Mouse (Mus musculus) kidney, embryonic 14.5 days (tissue): ENCODE measurements at regions not wholly inside any gene's neighbourhood (a gene's known extent, or its start where the extent isn't known, plus 50 kb on each side); places are given as distances from the start of the nearest gene placed in this dataset.

ENCODE experiments used
- ATAC-seq: fragments of 200-750 bp; cut with Nextera tagmentation; 2 replicates; pipeline ENCODE4 v1.8.0; 2017; ENCODE audit warnings: moderate number of reproducible peaks, mild to moderate bottlenecking, moderate TSS enrichment, moderate library complexity; ENCODE audit not compliant: low FRiP score, low TSS enrichment
- H3K27ac ChIP-seq: fragments of 300-500 bp; sonication (generic); 2 replicates; pipeline ENCODE4 v1.5.1; 2014; ENCODE audit warnings: low read depth, mild to moderate bottlenecking, low read length, moderate library complexity, mixed read lengths
- H3K27me3 ChIP-seq: fragments of 300-500 bp; sonication (generic); 2 replicates; pipeline ENCODE4 v1.6.1; 2014; ENCODE audit warnings: mild to moderate bottlenecking, low read length; ENCODE audit not compliant: control insufficient read depth, insufficient read depth
- H3K36me3 ChIP-seq: fragments of 300-500 bp; sonication (generic); 2 replicates; pipeline ENCODE4 v1.6.1; 2014; ENCODE audit warnings: low read length, mixed read lengths; ENCODE audit not compliant: control insufficient read depth, insufficient read depth
- H3K4me1 ChIP-seq: fragments of 300-500 bp; sonication (generic); 2 replicates; pipeline ENCODE4 v1.6.1; 2014; ENCODE audit warnings: low read length, mixed read lengths; ENCODE audit not compliant: control insufficient read depth, insufficient read depth
- H3K4me2 ChIP-seq: fragments of 300-500 bp; sonication (generic); replicated peaks from 2 replicates; pipeline ENCODE4 v1.6.1; 2014; ENCODE audit warnings: low read depth, mild to moderate bottlenecking, low read length
- H3K4me3 ChIP-seq: fragments of 300-500 bp; sonication (generic); 2 replicates; pipeline ENCODE4 v1.5.1; 2014; ENCODE audit warnings: mild to moderate bottlenecking, low read length
- H3K9ac ChIP-seq: fragments of 300-500 bp; sonication (generic); 2 replicates; pipeline ENCODE4 v1.6.1; 2014; ENCODE audit warnings: low read depth, mild to moderate bottlenecking, low read length, moderate library complexity
- H3K9me3 ChIP-seq: fragments of 300-500 bp; sonication (generic); 2 replicates; pipeline ENCODE4 v1.6.1; 2016; ENCODE audit warnings: low read length; ENCODE audit not compliant: control insufficient read depth
- WGBS: fragments of 180-500 bp; shearing (Covaris S2); extraction: QIAGEN DNeasy Blood & Tissue Kit; methylation state at CpG from one replicate; pipeline ENCODE4 v1.1.7; 2014; 5-methylcytosine and 5-hydroxymethylcytosine counted together

DNA sequence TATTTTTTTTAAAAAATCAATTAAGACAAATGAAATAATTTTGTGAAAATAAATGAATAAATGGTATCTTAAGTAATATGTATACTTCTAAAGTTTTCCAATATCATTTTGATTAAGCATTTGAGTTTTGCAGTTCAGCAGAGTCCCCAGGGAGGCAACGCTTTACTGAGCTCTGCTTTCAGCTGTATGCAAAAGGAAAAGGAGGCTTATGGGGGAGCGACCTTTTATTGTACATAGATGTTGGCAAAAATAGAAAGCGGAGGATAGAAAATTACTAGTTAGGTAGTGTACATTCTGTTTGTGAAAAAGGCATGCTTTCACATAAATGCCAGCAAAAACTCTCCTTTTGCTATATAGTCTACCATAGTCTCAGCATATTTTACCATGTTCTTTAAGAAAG, 382.2 kb downstream of the Gria2 start:
- Histone ChIP-seq H3K4me1 (no peaks in the 10 kb centered on the region), H3K4me2 (no peak overlapping the region), H3K36me3 (no peaks in the 10 kb centered on the region), H3K9me3 (no peaks in the 10 kb centered on the region), H3K27ac (no peak overlapping the region), H3K4me3 (no peak overlapping the region), H3K9ac (no peak overlapping the region), H3K27me3 (no peaks in the 10 kb centered on the region)
- ATAC-seq, result no peak
- WGBS, result 85% methylated on average over 3 of the region's 3 CpGs

GRCm38 (mm10) chr3:80421461-80421860, 381.2 kb downstream of the Gria2 start:
- H3K27me3 ChIP-seq, result no peaks in the 10 kb centered on the region
- 94% methylated on average over 3 of the region's 3 CpGs for WGBS
- H3K4me2 ChIP-seq, result no peak overlapping the region
- H3K9me3 ChIP-seq, result no peaks in the 10 kb centered on the region
- no peak overlapping the region for H3K4me3 ChIP-seq
- H3K27ac ChIP-seq, result no peak overlapping the region
- no peaks in the 10 kb centered on the region for H3K36me3 ChIP-seq
- no peaks in the 10 kb centered on the region for H3K4me1 ChIP-seq
- no peak overlapping the region for H3K9ac ChIP-seq
- no peak for ATAC-seq

DNA sequence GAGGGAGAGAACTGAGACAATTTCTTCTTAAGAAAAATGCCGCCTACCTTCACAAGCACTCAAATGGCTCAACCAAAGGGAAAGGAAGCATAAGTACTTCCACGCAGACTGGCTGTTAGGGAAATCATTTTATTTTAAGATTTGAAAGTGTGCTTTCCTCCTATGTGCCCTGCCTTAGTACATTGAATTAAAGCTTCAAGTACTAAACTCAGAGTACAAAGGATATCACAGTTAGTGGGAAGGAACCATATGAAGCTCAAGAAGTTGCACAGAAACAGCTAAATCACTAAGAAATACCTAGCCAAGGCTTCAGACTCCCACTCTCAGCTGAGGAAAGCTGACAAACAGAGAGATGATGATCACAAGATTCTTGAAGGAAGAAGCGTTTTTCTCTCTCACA, 380.5 kb downstream of the Gria2 start:
- Histone ChIP-seq H3K9ac (no peak overlapping the region), H3K4me3 (no peak overlapping the region), H3K27me3 (no peaks in the 10 kb centered on the region), H3K27ac (no peak overlapping the region), H3K36me3 (no peaks in the 10 kb centered on the region), H3K9me3 (no peaks in the 10 kb centered on the region), H3K4me2 (no peak overlapping the region), H3K4me1 (no peaks in the 10 kb centered on the region)
- WGBS, result 81% methylated on average over 3 of the region's 3 CpGs
- no peak for ATAC-seq

DNA sequence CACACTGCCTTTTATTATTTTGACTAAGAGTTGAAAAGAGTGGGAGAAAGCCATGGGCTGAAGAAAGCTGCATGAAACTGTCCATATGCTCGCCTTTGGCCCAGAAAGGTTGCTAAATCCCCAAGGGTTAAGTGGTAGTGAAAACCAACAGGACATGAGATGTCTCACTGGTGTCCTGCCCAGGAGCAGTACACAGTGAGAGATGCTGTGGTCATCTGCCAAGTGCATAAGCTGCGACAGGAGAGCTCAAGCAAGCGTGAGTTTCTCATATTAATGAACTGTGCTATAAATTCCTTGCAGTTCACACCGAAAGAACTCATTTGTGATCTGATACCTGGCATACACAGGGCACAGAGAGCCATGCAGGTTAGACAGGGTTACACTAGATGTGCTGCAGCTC, 380.0 kb downstream of the Gria2 start:
- no peak overlapping the region for H3K4me3 ChIP-seq
- no peak overlapping the region for H3K9ac ChIP-seq
- no peak overlapping the region for H3K4me2 ChIP-seq
- no peaks in the 10 kb centered on the region for H3K4me1 ChIP-seq
- no peaks in the 10 kb centered on the region for H3K9me3 ChIP-seq
- no peak for ATAC-seq
- no peaks in the 10 kb centered on the region for H3K27me3 ChIP-seq
- 68% methylated on average over 4 of the region's 4 CpGs for WGBS
- H3K36me3 ChIP-seq, result no peaks in the 10 kb centered on the region
- H3K27ac ChIP-seq, result no peak overlapping the region
